ENCODE assay signal across 21 mouse cellular contexts in genomic region chr1:150041591-150041990, GRCm38 (mm10). TPM values are rescaled to one million over a fixed set of nuclear protein-coding genes. Genes with fewer than 3 reads are reported as not detected.
DNase-seq lines count a peak whose midpoint lies in the region; TF ChIP-seq lines count a peak whose summit lies in the region.
"Had no signal": no experiment of that assay in that cellular context is flagged by ENCODE, and none has a peak within 500 bp of the region (broad histone marks: within the 10 kb centered on the region; RNA-seq: fewer than 3 reads in every experiment).

No protein-coding gene starts in this region.

- no peak for TF ChIP-seq POLR2A in embryonic fibroblast, embryonic 13.5 days (IDR thresholded peaks at IDR 0.05; ENCODE audit: low read depth, low read length)

- no peak overlapping the region for H3K4me3 ChIP-seq in embryonic fibroblast, embryonic 13.5 days (ENCODE audit: insufficient read depth, low read length)
- H3K4me3 ChIP-seq: embryonic facial prominence, embryonic 13.5 days; embryonic facial prominence, embryonic 15.5 days; forebrain, embryonic 13.5 days; forebrain, embryonic 15.5 days had no signal

- peaks cover 9% of the 10 kb centered on the region for H3K4me1 ChIP-seq in embryonic fibroblast, embryonic 13.5 days (ENCODE audit: control insufficient read depth, insufficient read depth, low read length)
- H3K4me1 ChIP-seq: embryonic facial prominence, embryonic 13.5 days; embryonic facial prominence, embryonic 15.5 days; forebrain, embryonic 13.5 days; forebrain, embryonic 15.5 days had no signal

- DNase-seq in 3T3-L1 (ENCODE audit: low read depth, low spot score) (peak; percentile 76), NIH3T3 (ENCODE audit: low read depth) (peak; percentile 60)
- no peak for DNase-seq in ovary, adult 18-20 months (ENCODE audit: low spot score)
- DNase-seq in layer of hippocampus, postnatal 36 days, result no peak
- DNase-seq: adrenal gland, adult 8-10 months; adrenal gland, postnatal 25 days; cerebellum, adult 11 months; cerebellum, adult 18-20 months; cerebellum, adult 8-10 months; cerebellum, adult 9-11 months; cerebellum, postnatal 14 days; cerebellum, postnatal 36 days; embryo, embryonic 11 days; forebrain, postnatal 0 days had no signal

- H3K27ac ChIP-seq in embryonic fibroblast, embryonic 13.5 days (ENCODE audit: insufficient read depth, low read length), result peak overlapping the region; percentile 19; the same call in 1 of the 2 replicates
- H3K27ac ChIP-seq: embryonic facial prominence, embryonic 13.5 days; embryonic facial prominence, embryonic 15.5 days; forebrain, embryonic 13.5 days; forebrain, embryonic 15.5 days had no signal

- TF ChIP-seq CTCF in embryonic fibroblast, embryonic 13.5 days (IDR thresholded peaks at IDR 0.05; ENCODE audit: borderline replicate concordance, insufficient read depth, low read length), result no peak

RNA-seq across cellular contexts. Expression of gene Ptgs2, which starts 58.2 kb away (rescaled TPM):
- polyA plus RNA-seq in embryonic fibroblast, embryonic 13.5 days (2011; ENCODE audit: insufficient read length, low read depth, missing spikeins), result 60.3 and 202 TPM in 2 replicates
- 10 to 100 TPM; 17.1 to 18.8 TPM for total RNA-seq in layer of hippocampus, postnatal 36 days (2021)
- total RNA-seq: MEL had no signal
- polyA plus RNA-seq: activated CD4-positive, CD25-positive, alpha-beta regulatory T cell, adult 4 months; forebrain, embryonic 13.5 days; forebrain, embryonic 15.5 days had no signal

Comparison
In these comparisons a context has a peak if more than half of its experiments do, and no peak if none do; other contexts are left out.
1. DNase-seq: peak in 3T3-L1 (single experiment) and NIH3T3 (single experiment); none in ovary, adult 18-20 months (single experiment) and layer of hippocampus, postnatal 36 days (0 of 2).